Mouse (Mus musculus) CD4-positive, CD25-positive, alpha-beta regulatory T cell, adult 4 months (primary cell): ENCODE data around the gene Atp9a. TPM values are rescaled to one million over a fixed set of nuclear protein-coding genes. Genes with fewer than 3 reads are reported as not detected.

Experiments used
- ATAC-seq: one replicate; pipeline ENCODE4 v1.8.0; 2017
- polyA plus RNA-seq, 2 experiments: library from polyadenylated mRNA; unstranded; fragments of 100-300 nt; shearing (Covaris generic); gene quantifications; one replicate each; pipeline ENCODE4 v1.2.1; 2017

Gene Atp9a
- polyA plus RNA-seq, 2 experiments from 2014 or later = 7.9 to 16.2 TPM

GRCm38 (mm10) chr2:168595693-168596092, 146.5 kb downstream of the Atp9a start:
- peak; percentile 55 for ATAC-seq

DNA sequence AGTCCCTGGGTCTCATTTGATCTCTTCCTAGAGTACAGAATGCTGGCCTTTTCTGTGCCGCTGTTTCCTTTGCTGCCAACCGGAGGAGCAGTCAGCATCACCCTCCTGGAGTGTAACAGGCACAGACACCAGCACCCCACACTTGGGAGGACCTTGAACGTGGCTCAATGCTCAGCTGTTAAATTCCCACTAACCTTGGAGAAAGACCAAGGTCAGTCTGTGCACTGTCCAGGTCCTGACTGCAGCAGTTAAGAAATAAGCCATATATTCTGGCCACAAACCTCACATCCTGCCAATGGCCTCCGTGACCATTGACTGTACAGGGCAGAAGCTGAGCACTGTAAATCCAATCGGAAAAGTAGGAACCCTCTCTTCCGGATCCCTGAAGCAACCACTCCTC, 148.5 kb downstream of the Atp9a start:
- ATAC-seq = no peak

GRCm38 (mm10) chr2:168593004-168593403, 149.2 kb downstream of the Atp9a start:
- no peak for ATAC-seq

DNA sequence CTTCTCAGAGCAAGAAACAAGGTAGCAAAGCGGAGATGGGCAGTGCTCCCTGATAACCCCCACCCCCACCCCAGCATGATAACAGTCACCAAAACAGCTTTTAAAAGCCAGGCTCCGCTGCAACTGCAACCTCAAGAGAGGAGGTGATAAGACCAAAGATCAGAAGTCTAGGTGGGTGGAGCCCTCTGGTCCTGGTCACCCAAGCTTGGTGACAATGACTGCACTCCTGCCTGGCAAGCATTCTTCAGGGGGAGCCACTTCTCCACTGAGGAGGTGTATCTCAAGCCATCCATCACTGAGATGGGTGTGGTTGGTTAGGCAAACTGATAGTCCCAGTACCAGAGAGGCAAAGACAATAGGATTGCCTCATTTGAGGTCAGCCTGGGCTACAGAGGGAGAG, 151.1 kb downstream of the Atp9a start:
- ATAC-seq = peak; percentile 6

- peak; percentile 74 for ATAC-seq
Observed at GRCm38 (mm10) chr2:168590556-168590955, 151.7 kb downstream of the Atp9a start.

- ATAC-seq = peak; percentile 63
Observed at GRCm38 (mm10) chr2:168590168-168590551, 152.0 kb downstream of the Atp9a start.

GRCm38 (mm10) chr2:168589368-168590167, 152.6 kb downstream of the Atp9a start:
- peak; percentile 52 for ATAC-seq

- ATAC-seq = no peak
Observed at GRCm38 (mm10) chr2:168588591-168589367, 153.4 kb downstream of the Atp9a start.

- no peak for ATAC-seq
Observed at GRCm38 (mm10) chr2:168587159-168587558, 155.1 kb downstream of the Atp9a start.

- no peak for ATAC-seq
Observed at GRCm38 (mm10) chr2:168586512-168586911, 155.7 kb downstream of the Atp9a start.

DNA sequence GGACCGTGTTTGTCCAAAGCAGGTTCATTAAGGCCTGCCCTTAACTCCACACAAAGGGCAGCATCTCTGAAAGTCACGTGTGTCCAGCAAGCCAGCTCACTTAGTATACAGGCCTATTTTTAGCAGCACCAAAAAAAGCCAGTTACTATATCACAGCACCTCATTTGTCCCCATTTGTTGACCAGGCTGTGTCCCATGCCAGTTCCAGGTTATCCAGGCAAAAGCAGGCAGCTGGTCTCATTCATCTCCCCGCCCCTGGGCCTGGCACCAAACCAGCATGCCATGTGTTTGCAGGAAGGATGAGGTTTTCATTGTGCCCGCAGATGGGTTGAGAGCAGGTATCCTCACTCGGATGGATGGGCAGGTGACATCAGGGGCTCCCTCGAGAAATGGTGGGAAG, 157.4 kb downstream of the Atp9a start:
- no peak for ATAC-seq

Other genes starting within 250 kb of the Atp9a start
- 10 to 100 TPM; 20.9 to 22.6 TPM for gene Nfatc2, start 140.8 kb downstream of the Atp9a start, polyA plus RNA-seq
- under 1 TPM in 1 of 2 experiments, not detected in 1; 0.23 TPM for gene Sall4, start 25.5 kb upstream of the Atp9a start, polyA plus RNA-seq
- gene Zfp64, start 213.2 kb upstream of the Atp9a start, polyA plus RNA-seq = 10 to 100 TPM; 26.5 to 40.1 TPM